Mouse (Mus musculus) B cell, adult 2 months (primary cell): ENCODE measurements around the gene Cldn20.
A peak's percentile ranks its signal among the peaks of the same experiment; 100 is the strongest.

Experiments used
- DNase-seq, 2 experiments: peaks; one replicate each; pipeline ENCODE4 v3.0.0; 2022

Gene Cldn20

GRCm38 (mm10) chr17:3530549-3530948 lies 1.8 kb upstream of the Cldn20 start:
- DNase-seq: no peak

- no peak for DNase-seq
Observed at GRCm38 (mm10) chr17:3531641-3532040, 713 bp upstream of the Cldn20 start.

GRCm38 (mm10) chr17:3533425-3533824 lies 1.1 kb downstream of the Cldn20 start:
- peak; percentile 9 to 24 for DNase-seq

GRCm38 (mm10) chr17:3540304-3540703 lies 8.0 kb downstream of the Cldn20 start:
- no peak for DNase-seq

- DNase-seq: no peak
Observed at GRCm38 (mm10) chr17:3541033-3541432, 8.7 kb downstream of the Cldn20 start.

GRCm38 (mm10) chr17:3547725-3548124 lies 15.4 kb downstream of the Cldn20 start:
- DNase-seq: no peak

GRCm38 (mm10) chr17:3556251-3556650 lies 23.9 kb downstream of the Cldn20 start:
- DNase-seq: no peak

GRCm38 (mm10) chr17:3557331-3558311 lies 25.3 kb downstream of the Cldn20 start, which contains the start of gene Tfb1m:
Gene Tfb1m, minus strand, starts transcription at chr17:3557781.
- peak; percentile 96 for DNase-seq

- no peak for DNase-seq
Observed at GRCm38 (mm10) chr17:3558356-3558870, 26.1 kb downstream of the Cldn20 start.

GRCm38 (mm10) chr17:3560534-3560933 lies 28.2 kb downstream of the Cldn20 start:
- peak in 1 of 2 experiments; percentile 11 for DNase-seq

GRCm38 (mm10) chr17:3562405-3562804 lies 30.1 kb downstream of the Cldn20 start:
- DNase-seq: peak; percentile 25 to 26

GRCm38 (mm10) chr17:3570876-3571275 lies 38.5 kb downstream of the Cldn20 start:
- DNase-seq: peak; percentile 48 to 51
